Mouse (Mus musculus): ENCODE data around the gene Kcnn1. TPM values are rescaled to one million over a fixed set of nuclear protein-coding genes. Genes with fewer than 3 reads are reported as not detected.
A peak's percentile ranks its signal among the peaks of the same experiment; 100 is the strongest.

Gene Kcnn1
- polyA plus RNA-seq, 1 experiment, result 3.2 TPM

GRCm38 (mm10) chr8:70808955-70809701, 53.9 kb downstream of the Kcnn1 start:
- peaks cover 7% of the 10 kb centered on the region for H3K4me1 ChIP-seq (ENCODE audit: control insufficient read depth, insufficient read depth, low read length)
- TF ChIP-seq EP300 (IDR thresholded peaks at IDR 0.05; ENCODE audit: insufficient read depth, low read depth, low read length), result no peak
- TF ChIP-seq POLR2A (IDR thresholded peaks at IDR 0.05; ENCODE audit: insufficient read depth, low read length), result no peak
- no peak for TF ChIP-seq CTCF (IDR thresholded peaks at IDR 0.05; ENCODE audit: low read depth, low read length)
- no peaks in the 10 kb centered on the region for H3K36me3 ChIP-seq (ENCODE audit: control insufficient read depth, insufficient read depth, low read length, poor library complexity, severe bottlenecking)
- H3K27ac ChIP-seq (ENCODE audit: insufficient read depth, low read length), result no peak overlapping the region
- H3K9ac ChIP-seq (ENCODE audit: low read depth, poor library complexity, severe bottlenecking), result no peak overlapping the region
- no peaks in the 10 kb centered on the region for H3K9me3 ChIP-seq (replicated peaks; ENCODE audit: control insufficient read depth, insufficient read depth, low read length, poor library complexity, severe bottlenecking)
- no peaks in the 10 kb centered on the region for H3K27me3 ChIP-seq (ENCODE audit: control insufficient read depth, insufficient read depth, low read length, poor library complexity, severe bottlenecking)
- no peak overlapping the region for H3K4me3 ChIP-seq (ENCODE audit: low read depth, low read length)

- no peaks in the 10 kb centered on the region for H3K27me3 ChIP-seq (ENCODE audit: control insufficient read depth, insufficient read depth, low read length, poor library complexity, severe bottlenecking)
- H3K27ac ChIP-seq (ENCODE audit: insufficient read depth, low read length), result no peak within 1 kb of the TSS
- H3K4me3 ChIP-seq (ENCODE audit: low read depth, low read length), result no peak within 1 kb of the TSS
- peaks cover 7% of the 10 kb centered on the region for H3K4me1 ChIP-seq (ENCODE audit: control insufficient read depth, insufficient read depth, low read length)
- no peak within 1 kb of the TSS for H3K9ac ChIP-seq (ENCODE audit: low read depth, poor library complexity, severe bottlenecking)
- no peaks in the 10 kb centered on the region for H3K36me3 ChIP-seq (ENCODE audit: control insufficient read depth, insufficient read depth, low read length, poor library complexity, severe bottlenecking)
- no peak for TF ChIP-seq POLR2A (IDR thresholded peaks at IDR 0.05; ENCODE audit: insufficient read depth, low read length)
- TF ChIP-seq EP300 (IDR thresholded peaks at IDR 0.05; ENCODE audit: insufficient read depth, low read depth, low read length), result no peak
- TF ChIP-seq CTCF (IDR thresholded peaks at IDR 0.05; ENCODE audit: low read depth, low read length), result no peak
- H3K9me3 ChIP-seq (replicated peaks; ENCODE audit: control insufficient read depth, insufficient read depth, low read length, poor library complexity, severe bottlenecking), result no peaks in the 10 kb centered on the region
Measured at GRCm38 (mm10) chr8:70808239-70808638, 54.8 kb downstream of the Kcnn1 start, which contains the start of gene Il12rb1. Gene Il12rb1 (plus strand): TSS chr8:70808449.

DNA sequence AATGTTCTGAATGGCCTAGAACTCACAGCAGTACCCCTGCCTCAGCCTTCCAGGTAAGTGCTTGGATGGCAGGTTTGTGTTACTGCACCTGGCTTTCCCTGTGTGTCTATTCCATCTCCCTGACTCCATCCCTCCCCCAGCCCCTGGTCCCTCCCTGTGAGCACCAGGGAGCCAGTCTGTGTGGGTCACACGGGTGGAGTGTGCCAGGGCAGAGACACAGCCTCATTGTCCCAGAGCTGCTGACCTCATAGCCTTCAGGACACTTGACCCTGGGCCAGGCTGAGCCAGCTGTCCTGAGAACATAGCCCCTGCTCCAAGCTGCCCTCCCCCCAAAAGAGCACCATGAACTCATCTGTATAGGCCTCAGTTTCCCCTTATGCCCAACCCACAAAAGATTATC, 55.8 kb downstream of the Kcnn1 start:
- Histone ChIP-seq H3K27ac (ENCODE audit: insufficient read depth, low read length) (no peak overlapping the region), H3K36me3 (ENCODE audit: control insufficient read depth, insufficient read depth, low read length, poor library complexity, severe bottlenecking) (no peaks in the 10 kb centered on the region), H3K4me1 (ENCODE audit: control insufficient read depth, insufficient read depth, low read length) (peaks cover 9% of the 10 kb centered on the region), H3K9me3 (replicated peaks; ENCODE audit: control insufficient read depth, insufficient read depth, low read length, poor library complexity, severe bottlenecking) (no peaks in the 10 kb centered on the region), H3K9ac (ENCODE audit: low read depth, poor library complexity, severe bottlenecking) (no peak overlapping the region), H3K27me3 (ENCODE audit: control insufficient read depth, insufficient read depth, low read length, poor library complexity, severe bottlenecking) (no peaks in the 10 kb centered on the region), H3K4me3 (ENCODE audit: low read depth, low read length) (no peak overlapping the region)
- no peak for TF ChIP-seq EP300 (IDR thresholded peaks at IDR 0.05; ENCODE audit: insufficient read depth, low read depth, low read length)
- no peak for TF ChIP-seq CTCF (IDR thresholded peaks at IDR 0.05; ENCODE audit: low read depth, low read length)
- no peak for TF ChIP-seq POLR2A (IDR thresholded peaks at IDR 0.05; ENCODE audit: insufficient read depth, low read length)

- Histone ChIP-seq H3K9ac (ENCODE audit: low read depth, poor library complexity, severe bottlenecking) (no peak overlapping the region), H3K9me3 (replicated peaks; ENCODE audit: control insufficient read depth, insufficient read depth, low read length, poor library complexity, severe bottlenecking) (no peaks in the 10 kb centered on the region), H3K27me3 (ENCODE audit: control insufficient read depth, insufficient read depth, low read length, poor library complexity, severe bottlenecking) (no peaks in the 10 kb centered on the region), H3K4me1 (ENCODE audit: control insufficient read depth, insufficient read depth, low read length) (peaks cover 11% of the 10 kb centered on the region), H3K36me3 (ENCODE audit: control insufficient read depth, insufficient read depth, low read length, poor library complexity, severe bottlenecking) (no peaks in the 10 kb centered on the region), H3K27ac (ENCODE audit: insufficient read depth, low read length) (no peak overlapping the region), H3K4me3 (ENCODE audit: low read depth, low read length) (no peak overlapping the region)
- TF ChIP-seq EP300 (IDR thresholded peaks at IDR 0.05; ENCODE audit: insufficient read depth, low read depth, low read length) (no peak), CTCF (IDR thresholded peaks at IDR 0.05; ENCODE audit: low read depth, low read length) (no peak), POLR2A (IDR thresholded peaks at IDR 0.05; ENCODE audit: insufficient read depth, low read length) (no peak)
Measured at GRCm38 (mm10) chr8:70806541-70806940, 56.5 kb downstream of the Kcnn1 start.

- Histone ChIP-seq H3K36me3 (ENCODE audit: control insufficient read depth, insufficient read depth, low read length, poor library complexity, severe bottlenecking) (no peaks in the 10 kb centered on the region), H3K27ac (ENCODE audit: insufficient read depth, low read length) (no peak within 1 kb of the TSS), H3K4me3 (ENCODE audit: low read depth, low read length) (peak within 1 kb of the TSS; percentile 89), H3K27me3 (ENCODE audit: control insufficient read depth, insufficient read depth, low read length, poor library complexity, severe bottlenecking) (no peaks in the 10 kb centered on the region), H3K4me1 (ENCODE audit: control insufficient read depth, insufficient read depth, low read length) (peaks cover 4% of the 10 kb centered on the region), H3K9ac (ENCODE audit: low read depth, poor library complexity, severe bottlenecking) (peak within 1 kb of the TSS; percentile 20), H3K9me3 (replicated peaks; ENCODE audit: control insufficient read depth, insufficient read depth, low read length, poor library complexity, severe bottlenecking) (no peaks in the 10 kb centered on the region)
- TF ChIP-seq CTCF (IDR thresholded peaks at IDR 0.05; ENCODE audit: low read depth, low read length) (no peak), EP300 (IDR thresholded peaks at IDR 0.05; ENCODE audit: insufficient read depth, low read depth, low read length) (no peak), POLR2A (IDR thresholded peaks at IDR 0.05; ENCODE audit: insufficient read depth, low read length) (peak; percentile 53)
Measured at GRCm38 (mm10) chr8:70804481-70805206, 58.4 kb downstream of the Kcnn1 start, which contains the start of gene Mast3. Gene Mast3 (minus strand): TSS chr8:70805054.
